Mouse (Mus musculus) retina, embryonic 14.5 days (tissue): ENCODE measurements around the gene Cryzl2.
A peak's percentile ranks its signal among the peaks of the same experiment; 100 is the strongest.

Experiments used
- DNase-seq: peaks from one replicate; pipeline ENCODE4 v3.0.0-alpha.2; 2015; ENCODE audit warnings: low spot score

Cryzl2 gene

GRCm38 (mm10) chr1:157458421-157459208 is at the start of gene Cryzl2:
Gene Cryzl2 (plus strand): TSS chr1:157458577.
- DNase-seq, result peak; percentile 81

- DNase-seq, result no peak
These were observed 48.7 kb upstream of the Cryzl2 start for GRCm38 (mm10) chr1:157409648-157410047.

GRCm38 (mm10) chr1:157410937-157411336 is 47.4 kb upstream of the Cryzl2 start:
- DNase-seq, result peak; percentile 4

- DNase-seq, result no peak
These were observed 47.1 kb upstream of the Cryzl2 start for GRCm38 (mm10) chr1:157411341-157411710.

- DNase-seq, result peak; percentile 71
These were observed 46.5 kb upstream of the Cryzl2 start for GRCm38 (mm10) chr1:157411711-157412380.

- peak; percentile 98 for DNase-seq
These were observed 45.7 kb upstream of the Cryzl2 start, which contains the start of gene Rasal2 for GRCm38 (mm10) chr1:157412454-157413369. Gene Rasal2 (minus strand): TSS chr1:157412595.

GRCm38 (mm10) chr1:157415771-157416170 is 42.6 kb upstream of the Cryzl2 start:
- no peak for DNase-seq

- DNase-seq, result no peak
These were observed 41.7 kb upstream of the Cryzl2 start for GRCm38 (mm10) chr1:157416628-157417027.

- DNase-seq, result no peak
These were observed 41.0 kb upstream of the Cryzl2 start for GRCm38 (mm10) chr1:157417414-157417813.

GRCm38 (mm10) chr1:157417861-157418260 is 40.5 kb upstream of the Cryzl2 start:
- no peak for DNase-seq

- DNase-seq, result no peak
These were observed 32.5 kb upstream of the Cryzl2 start for GRCm38 (mm10) chr1:157425741-157426427.

GRCm38 (mm10) chr1:157426933-157427332 is 31.4 kb upstream of the Cryzl2 start:
- DNase-seq, result no peak

GRCm38 (mm10) chr1:157427604-157428003 is 30.8 kb upstream of the Cryzl2 start:
- DNase-seq, result no peak

- no peak for DNase-seq
These were observed 30.0 kb upstream of the Cryzl2 start for GRCm38 (mm10) chr1:157428366-157428765.

GRCm38 (mm10) chr1:157433316-157433715 is 25.1 kb upstream of the Cryzl2 start:
- DNase-seq, result no peak

GRCm38 (mm10) chr1:157434404-157434803 is 24.0 kb upstream of the Cryzl2 start:
- DNase-seq, result no peak

GRCm38 (mm10) chr1:157435926-157436325 is 22.5 kb upstream of the Cryzl2 start:
- DNase-seq, result no peak

- no peak for DNase-seq
These were observed 20.1 kb upstream of the Cryzl2 start for GRCm38 (mm10) chr1:157438290-157438689.

- DNase-seq, result no peak
These were observed 19.3 kb upstream of the Cryzl2 start for GRCm38 (mm10) chr1:157439101-157439500.

GRCm38 (mm10) chr1:157439973-157440641 is 18.3 kb upstream of the Cryzl2 start:
- DNase-seq, result peak; percentile 29
